Comparison of ENCODE assay signal across 22 mouse cellular contexts in genomic region chr1:138707913-138708312, GRCm38 (mm10).
DNase-seq lines count a peak whose midpoint lies in the region; ATAC-seq lines count a peak whose summit lies in the region.
"Had no signal": no experiment of that assay in that cellular context is flagged by ENCODE, and none has a peak within 500 bp of the region (broad histone marks: within the 10 kb centered on the region; RNA-seq: fewer than 3 reads in every experiment).

No protein-coding gene starts in this region.

- peak; percentile 39; the same call in 1 of the 2 replicates for ATAC-seq in forebrain, embryonic 11.5 days (replicated peaks; ENCODE audit: low FRiP score)
- ATAC-seq in forebrain, embryonic 14.5 days = 0 out of 2 replicates have a peak, but pooled peaks have one; percentile 34
- no peak for ATAC-seq in forebrain, embryonic 15.5 days (replicated peaks)
- ATAC-seq in midbrain, embryonic 15.5 days (replicated peaks) = peak; percentile 62; the same call in 1 of the 2 replicates
- ATAC-seq: CD4-positive, CD25-positive, alpha-beta regulatory T cell, adult 4 months; intestine, postnatal 0 days had no signal

- H3K27me3 ChIP-seq in forebrain, embryonic 11.5 days (ENCODE audit: control insufficient read depth, insufficient read depth, low read length) = no peaks in the 10 kb centered on the region
- H3K27me3 ChIP-seq in forebrain, embryonic 10.5 days (ENCODE audit: poor library complexity, severe bottlenecking) = no peaks in the 10 kb centered on the region
- H3K27me3 ChIP-seq in forebrain, embryonic 14.5 days (replicated peaks; ENCODE audit: control insufficient read depth, insufficient read depth, low read length) = no peaks in the 10 kb centered on the region
- no peaks in the 10 kb centered on the region for H3K27me3 ChIP-seq in forebrain, embryonic 15.5 days
- H3K27me3 ChIP-seq in midbrain, embryonic 15.5 days (replicated peaks) = no peaks in the 10 kb centered on the region
- no peaks in the 10 kb centered on the region for H3K27me3 ChIP-seq in midbrain, embryonic 10.5 days (ENCODE audit: low read depth, poor library complexity, severe bottlenecking)
- H3K27me3 ChIP-seq: heart, embryonic 12.5 days; heart, embryonic 15.5 days; hindbrain, embryonic 13.5 days had no signal

- WGBS in forebrain, embryonic 11.5 days = 31% methylated on average over 3 of the region's 3 CpGs
- 53% methylated on average over 3 of the region's 3 CpGs for WGBS in forebrain, embryonic 10.5 days
- 19% methylated on average over 3 of the region's 3 CpGs for WGBS in forebrain, embryonic 14.5 days
- 15% methylated on average over 3 of the region's 3 CpGs for WGBS in forebrain, embryonic 15.5 days
- 35% methylated on average over 3 of the region's 3 CpGs for WGBS in midbrain, embryonic 15.5 days
- WGBS in midbrain, embryonic 10.5 days = 47% methylated on average over 3 of the region's 3 CpGs

- H3K9ac ChIP-seq in forebrain, embryonic 11.5 days (ENCODE audit: low read length) = no peak overlapping the region
- H3K9ac ChIP-seq in forebrain, embryonic 14.5 days (ENCODE audit: low read length) = no peak overlapping the region
- H3K9ac ChIP-seq in forebrain, embryonic 15.5 days (replicated peaks) = no peak overlapping the region
- no peak overlapping the region for H3K9ac ChIP-seq in midbrain, embryonic 15.5 days
- H3K9ac ChIP-seq: heart, embryonic 12.5 days; heart, embryonic 15.5 days; hindbrain, embryonic 13.5 days had no signal

- no peaks in the 10 kb centered on the region for H3K36me3 ChIP-seq in forebrain, embryonic 11.5 days (ENCODE audit: control insufficient read depth, insufficient read depth, low read length)
- no peaks in the 10 kb centered on the region for H3K36me3 ChIP-seq in forebrain, embryonic 10.5 days (replicated peaks)
- H3K36me3 ChIP-seq in forebrain, embryonic 14.5 days (ENCODE audit: control insufficient read depth, insufficient read depth, low read length) = no peaks in the 10 kb centered on the region
- H3K36me3 ChIP-seq in forebrain, embryonic 15.5 days = no peaks in the 10 kb centered on the region
- no peaks in the 10 kb centered on the region for H3K36me3 ChIP-seq in midbrain, embryonic 15.5 days (replicated peaks)
- H3K36me3 ChIP-seq in midbrain, embryonic 10.5 days = no peaks in the 10 kb centered on the region
- H3K36me3 ChIP-seq: heart, embryonic 12.5 days; heart, embryonic 15.5 days; hindbrain, embryonic 10.5 days; hindbrain, embryonic 13.5 days had no signal

- H3K4me3 ChIP-seq in forebrain, embryonic 11.5 days (ENCODE audit: low read depth, low read length) = no peak overlapping the region
- H3K4me3 ChIP-seq in forebrain, embryonic 10.5 days = no peak overlapping the region
- no peak overlapping the region for H3K4me3 ChIP-seq in forebrain, embryonic 14.5 days (ENCODE audit: low read depth, low read length)
- H3K4me3 ChIP-seq in forebrain, embryonic 15.5 days = no peak overlapping the region
- H3K4me3 ChIP-seq in midbrain, embryonic 15.5 days = no peak overlapping the region
- H3K4me3 ChIP-seq in midbrain, embryonic 10.5 days = no peak overlapping the region
- H3K4me3 ChIP-seq: heart, embryonic 12.5 days; heart, embryonic 15.5 days; hindbrain, embryonic 10.5 days; hindbrain, embryonic 13.5 days had no signal

- H3K4me1 ChIP-seq in forebrain, embryonic 11.5 days (replicated peaks; ENCODE audit: control insufficient read depth, insufficient read depth, low read length) = no peaks in the 10 kb centered on the region
- H3K4me1 ChIP-seq in forebrain, embryonic 10.5 days = no peaks in the 10 kb centered on the region
- no peaks in the 10 kb centered on the region for H3K4me1 ChIP-seq in forebrain, embryonic 14.5 days (ENCODE audit: control insufficient read depth, insufficient read depth, low read length)
- H3K4me1 ChIP-seq in forebrain, embryonic 15.5 days = no peaks in the 10 kb centered on the region
- peaks cover 2% of the 10 kb centered on the region; the same call in 1 of the 2 replicates for H3K4me1 ChIP-seq in midbrain, embryonic 15.5 days
- H3K4me1 ChIP-seq in midbrain, embryonic 10.5 days = no peaks in the 10 kb centered on the region
- H3K4me1 ChIP-seq: heart, embryonic 15.5 days; hindbrain, embryonic 10.5 days; hindbrain, embryonic 13.5 days had no signal

- H3K27ac ChIP-seq in forebrain, embryonic 11.5 days (ENCODE audit: low read depth, low read length) = no peak overlapping the region
- H3K27ac ChIP-seq in forebrain, embryonic 10.5 days = no peak overlapping the region
- H3K27ac ChIP-seq in forebrain, embryonic 14.5 days (ENCODE audit: low read depth, low read length) = no peak overlapping the region
- H3K27ac ChIP-seq in forebrain, embryonic 15.5 days (replicated peaks) = no peak overlapping the region
- H3K27ac ChIP-seq in midbrain, embryonic 15.5 days = no peak overlapping the region
- no peak overlapping the region for H3K27ac ChIP-seq in midbrain, embryonic 10.5 days (replicated peaks)
- H3K27ac ChIP-seq: heart, embryonic 15.5 days; hindbrain, embryonic 10.5 days; hindbrain, embryonic 13.5 days had no signal

- H3K9me3 ChIP-seq in forebrain, embryonic 11.5 days (ENCODE audit: control insufficient read depth, low read length) = no peaks in the 10 kb centered on the region
- H3K9me3 ChIP-seq in forebrain, embryonic 10.5 days = no peaks in the 10 kb centered on the region
- no peaks in the 10 kb centered on the region for H3K9me3 ChIP-seq in forebrain, embryonic 14.5 days (replicated peaks; ENCODE audit: control insufficient read depth, low read length)
- no peaks in the 10 kb centered on the region for H3K9me3 ChIP-seq in forebrain, embryonic 15.5 days
- no peaks in the 10 kb centered on the region for H3K9me3 ChIP-seq in midbrain, embryonic 15.5 days
- H3K9me3 ChIP-seq in midbrain, embryonic 10.5 days (replicated peaks) = no peaks in the 10 kb centered on the region
- H3K9me3 ChIP-seq: heart, embryonic 12.5 days; heart, embryonic 15.5 days; hindbrain, embryonic 10.5 days; hindbrain, embryonic 13.5 days had no signal

- DNase-seq in forebrain, embryonic 11.5 days (ENCODE audit: low spot score) = no peak
- no peak for DNase-seq in forebrain, embryonic 10.5 days (ENCODE audit: extremely low spot score, low spot score)
- DNase-seq in forebrain, embryonic 14.5 days (ENCODE audit: low spot score) = peak; percentile 17
- DNase-seq in midbrain, embryonic 10.5 days (ENCODE audit: low spot score) = no peak
- no peak for DNase-seq in kidney, adult 8-10 months
- DNase-seq: adrenal gland, adult 2 months; adrenal gland, postnatal 14 days; cerebellum, adult 2 months; cerebellum, adult 9-11 months; gastrocnemius, postnatal 25 days; heart, adult 18-20 months; heart, postnatal 10 days; heart, postnatal 36 days; kidney, adult 2 months had no signal

- no peak overlapping the region for H3K4me2 ChIP-seq in forebrain, embryonic 11.5 days (ENCODE audit: low read depth, low read length, severe bottlenecking)
- no peak overlapping the region for H3K4me2 ChIP-seq in forebrain, embryonic 14.5 days (ENCODE audit: low read length)
- no peak overlapping the region for H3K4me2 ChIP-seq in forebrain, embryonic 15.5 days (replicated peaks)
- H3K4me2 ChIP-seq in midbrain, embryonic 15.5 days = no peak overlapping the region
- H3K4me2 ChIP-seq: heart, embryonic 12.5 days; heart, embryonic 15.5 days; hindbrain, embryonic 13.5 days had no signal
